Mouse (Mus musculus) lung, adult 2 months (tissue): ENCODE results near the gene Phospho2. TPM values are rescaled to one million over a fixed set of nuclear protein-coding genes. Genes with fewer than 3 reads are reported as not detected.

Experiments used
- DNase-seq: peaks from one replicate; pipeline ENCODE4 v3.0.0; 2022
- H3K4me1 ChIP-seq: fragments of 200-500 bp; 2 replicates; pipeline ENCODE4 v1.6.1; 2011; ENCODE audit warnings: low read length; ENCODE audit not compliant: control insufficient read depth, insufficient read depth
- H3K4me3 ChIP-seq: fragments of 200-500 bp; replicated peaks from 2 replicates; pipeline ENCODE3; 2011; ENCODE audit warnings: low read depth, mild to moderate bottlenecking, control low read depth, low read length; ENCODE audit errors: extremely low read depth
- CTCF ChIP-seq: fragments of 200-500 bp; IDR thresholded peaks from 2 replicates; pipeline ENCODE4 v1.5.1; 2011; ENCODE audit warnings: mild to moderate bottlenecking, low read length, control low read depth; ENCODE audit not compliant: insufficient read depth
- POLR2A ChIP-seq: fragments of 200-500 bp; IDR thresholded peaks from 2 replicates; pipeline ENCODE4 v1.6.1; 2011; ENCODE audit warnings: low read depth, mild to moderate bottlenecking, control low read depth, low read length, borderline replicate concordance; ENCODE audit errors: extremely low read depth
- WGBS: fragments of 180-500 bp; shearing (Covaris S2); methylation state at CpG from one replicate; pipeline ENCODE4 v1.1.7; 2018; 5-methylcytosine and 5-hydroxymethylcytosine counted together
- polyA plus RNA-seq: library from polyadenylated mRNA; depleted of rRNA; stranded (reverse); fragments of >200 nt; gene quantifications from 2 replicates; pipeline ENCODE4 v1.2.3, GENCODE M21; 2012; rRNA removed

The Phospho2 gene
- polyA plus RNA-seq: 42.1 and 57.2 TPM in 2 replicates

DNA sequence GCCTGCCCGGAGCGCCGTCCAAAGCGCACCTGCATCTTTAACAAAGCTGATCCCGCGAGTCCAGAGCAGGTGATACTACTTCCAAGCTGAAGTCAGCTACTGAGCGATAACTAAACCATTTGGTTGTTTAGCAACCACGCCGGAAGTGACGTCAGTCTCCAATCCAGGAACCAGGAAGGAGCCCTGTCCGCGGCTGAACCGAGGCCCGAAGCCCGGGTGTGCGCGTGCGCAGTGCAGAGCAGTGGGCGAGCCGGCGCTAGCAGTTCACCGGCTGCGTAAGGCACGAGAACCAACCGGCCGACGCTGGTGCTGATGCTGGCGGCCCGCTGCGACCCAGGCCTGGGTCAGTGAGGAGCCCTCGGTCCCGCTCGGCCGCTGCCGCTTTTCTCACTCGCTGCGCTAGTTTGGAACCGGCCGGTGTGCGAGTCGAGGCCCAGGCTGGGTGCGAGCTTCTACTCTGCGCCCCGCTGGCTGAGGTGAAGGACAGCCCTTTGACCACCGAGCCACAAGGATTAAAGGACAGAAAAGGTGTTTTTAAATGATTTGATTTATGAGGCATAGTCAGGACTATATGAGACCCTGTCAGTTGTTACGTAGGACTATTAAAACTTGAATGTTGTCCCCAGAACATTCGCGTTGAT is at the start of gene Phospho2, which contains the start of gene Ccdc173:
Phospho2 (plus strand) TSS at position 195 of the 641 bp plus-strand sequence.
Ccdc173 (minus strand) TSS at position 147 of the 641 bp plus-strand sequence.
- TF ChIP-seq POLR2A: peak; percentile 85
- no peak for TF ChIP-seq CTCF
- peaks cover 2% of the 10 kb centered on the region; the same call in 1 of the 2 replicates for H3K4me1 ChIP-seq
- 2% methylated on average over 48 of the region's 48 CpGs for WGBS
- peak; percentile 97 for DNase-seq
- H3K4me3 ChIP-seq: peak within 1 kb of the TSS; percentile 86

DNA sequence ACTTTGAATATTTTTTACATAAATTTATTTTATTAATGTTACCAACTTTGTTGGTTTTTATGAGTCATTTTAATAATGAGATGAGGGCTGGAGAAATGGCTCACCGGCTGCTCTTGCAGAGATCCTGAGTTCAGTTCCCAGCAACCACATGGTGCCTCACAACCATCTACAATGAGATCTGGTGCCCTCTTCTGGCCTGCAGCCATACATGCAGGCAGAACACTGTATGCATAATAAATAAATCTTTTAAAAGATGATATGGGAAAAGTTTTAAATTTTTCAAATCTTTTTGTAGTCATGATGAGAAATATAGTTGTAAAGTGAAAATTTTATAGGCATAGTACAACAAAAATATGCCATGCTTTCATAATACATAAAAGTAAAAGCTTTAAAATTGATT is 44.3 kb upstream of the Phospho2 start:
- Histone ChIP-seq H3K4me1 (no peaks in the 10 kb centered on the region), H3K4me3 (no peak overlapping the region)
- TF ChIP-seq POLR2A (no peak), CTCF (no peak)
- DNase-seq: no peak
- WGBS: 95% methylated on average over 1 of the region's 1 CpGs

DNA sequence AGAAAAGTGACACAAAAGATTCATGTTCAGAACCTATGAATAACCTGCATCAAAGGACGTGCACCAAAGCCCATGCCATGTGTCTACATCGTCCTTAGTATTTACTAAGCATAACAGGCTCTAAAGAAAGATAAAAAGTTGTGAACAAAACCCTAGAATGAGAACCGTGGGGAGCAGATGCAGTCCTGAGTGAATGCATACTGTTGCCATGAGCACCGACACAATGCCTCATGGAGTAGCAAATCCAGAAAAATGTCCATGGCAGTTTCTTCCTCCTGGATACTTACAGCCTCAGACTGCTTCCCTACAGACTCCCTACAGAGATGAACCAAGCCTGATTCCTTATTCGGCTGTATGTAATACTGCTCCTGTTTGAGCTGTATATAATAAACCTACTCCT is 28.4 kb upstream of the Phospho2 start:
- Histone ChIP-seq H3K4me1 (no peaks in the 10 kb centered on the region), H3K4me3 (no peak overlapping the region)
- DNase-seq: no peak
- 87% methylated on average over 5 of the region's 5 CpGs for WGBS
- TF ChIP-seq CTCF (no peak), POLR2A (no peak)

DNA sequence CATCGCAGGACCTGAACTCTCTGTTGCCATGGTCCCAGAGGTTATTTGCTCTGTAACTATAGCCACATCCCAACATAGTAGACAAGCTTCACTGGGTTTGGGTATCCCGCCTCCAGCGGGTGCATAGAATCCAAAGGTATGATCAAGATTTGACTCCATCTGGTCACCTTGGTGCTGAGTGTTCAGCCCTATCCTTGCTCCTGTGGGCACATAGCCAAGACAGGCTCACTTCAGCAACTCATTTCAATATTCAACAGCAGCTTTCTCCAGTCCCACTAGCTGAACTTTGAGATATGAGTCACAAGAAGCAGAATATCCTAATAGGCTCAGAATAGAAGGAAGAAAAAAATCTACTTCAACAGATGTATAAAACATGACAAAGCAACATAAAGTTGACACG is 26.1 kb upstream of the Phospho2 start:
- 91% methylated on average over 4 of the region's 4 CpGs for WGBS
- Histone ChIP-seq H3K4me3 (no peak overlapping the region), H3K4me1 (no peaks in the 10 kb centered on the region)
- TF ChIP-seq POLR2A (no peak), CTCF (no peak)
- no peak for DNase-seq

DNA sequence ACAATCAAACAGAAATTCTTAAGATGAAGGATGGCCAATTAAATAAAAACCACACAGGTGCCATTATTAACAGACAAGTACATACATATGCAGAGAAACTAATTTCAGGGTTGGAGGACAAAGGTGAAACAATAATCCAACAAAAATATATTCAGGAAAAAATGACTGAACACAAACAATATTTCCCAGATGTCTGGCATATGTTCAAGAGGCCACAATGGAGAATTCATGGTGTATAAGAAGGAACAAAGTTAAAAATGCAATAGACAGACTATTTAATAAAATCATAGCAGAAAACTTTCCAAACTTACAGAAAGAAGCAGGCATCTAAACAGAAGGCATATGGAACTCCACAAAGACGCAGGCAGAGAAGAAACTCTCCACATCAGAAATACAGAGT is 24.7 kb upstream of the Phospho2 start:
- TF ChIP-seq CTCF: no peak
- TF ChIP-seq POLR2A: no peak
- H3K4me3 ChIP-seq: no peak overlapping the region
- no peak for DNase-seq
- 82% methylated on average over 1 of the region's 1 CpGs for WGBS
- no peaks in the 10 kb centered on the region for H3K4me1 ChIP-seq

DNA sequence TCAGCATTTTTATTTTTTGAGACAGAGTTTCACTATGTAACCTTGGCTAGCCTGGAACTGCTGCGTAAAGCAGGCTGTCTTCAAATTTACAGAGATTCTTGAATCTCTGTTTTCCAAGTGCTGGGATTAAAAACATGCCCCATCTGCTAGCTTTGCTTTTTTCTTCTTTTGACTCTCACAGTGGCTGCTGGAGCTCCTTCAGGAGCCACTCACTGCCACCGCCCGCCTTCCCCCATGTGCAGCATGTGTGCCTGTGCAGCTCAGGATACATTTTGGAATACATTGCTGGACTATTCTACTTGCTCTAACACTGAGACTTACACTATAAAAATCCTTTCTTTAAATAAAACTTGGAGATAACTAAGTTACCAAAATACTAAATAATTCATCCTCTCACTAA is 16.1 kb upstream of the Phospho2 start:
- TF ChIP-seq CTCF (no peak), POLR2A (no peak)
- no peak for DNase-seq
- H3K4me3 ChIP-seq: no peak overlapping the region
- 96% methylated on average over 3 of the region's 3 CpGs for WGBS
- no peaks in the 10 kb centered on the region for H3K4me1 ChIP-seq

DNA sequence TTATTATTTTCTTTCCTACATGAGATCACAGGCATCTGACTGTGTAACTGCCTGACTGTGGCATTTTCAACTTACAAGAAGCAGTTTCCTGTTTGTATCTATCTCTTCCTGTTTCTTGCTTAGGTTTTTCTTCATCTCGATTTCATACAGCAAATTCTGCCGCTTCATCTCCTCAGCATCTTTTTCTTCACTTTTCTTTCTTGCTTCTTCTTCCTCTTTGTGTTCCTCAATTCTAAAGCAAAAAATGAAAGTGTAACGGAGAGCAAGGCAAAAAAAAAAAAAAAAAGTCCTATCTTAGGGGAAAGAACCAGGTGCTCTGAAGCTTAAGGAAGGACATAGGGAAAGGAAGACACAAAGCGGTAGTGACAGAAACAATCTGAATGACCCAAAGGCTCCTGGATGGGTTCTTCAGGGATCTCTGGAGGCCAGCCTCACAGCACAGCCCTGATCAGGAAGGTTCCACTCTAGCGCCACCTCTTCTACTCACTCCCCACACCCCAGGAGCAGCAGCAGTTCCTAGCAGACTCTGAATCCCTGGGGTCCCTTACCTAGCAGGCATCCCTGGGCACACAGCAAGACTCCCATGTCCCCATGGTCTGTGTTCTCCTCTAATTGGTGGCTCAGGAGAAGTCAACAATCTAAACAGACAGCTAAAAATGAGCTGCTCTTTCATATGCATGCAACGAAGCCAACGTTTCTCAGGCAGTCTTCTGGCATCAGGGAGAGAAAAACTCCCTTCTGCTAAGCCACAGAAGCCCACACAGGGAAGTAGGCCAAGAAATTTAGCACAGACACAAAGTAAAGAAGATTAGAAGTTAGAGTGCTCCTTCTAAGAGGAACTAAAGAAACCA is 11.2 kb upstream of the Phospho2 start:
- DNase-seq: no peak
- TF ChIP-seq POLR2A: no peak
- no peak for TF ChIP-seq CTCF
- WGBS: 46% methylated on average over 7 of the region's 7 CpGs
- no peak overlapping the region for H3K4me3 ChIP-seq
- no peaks in the 10 kb centered on the region for H3K4me1 ChIP-seq

DNA sequence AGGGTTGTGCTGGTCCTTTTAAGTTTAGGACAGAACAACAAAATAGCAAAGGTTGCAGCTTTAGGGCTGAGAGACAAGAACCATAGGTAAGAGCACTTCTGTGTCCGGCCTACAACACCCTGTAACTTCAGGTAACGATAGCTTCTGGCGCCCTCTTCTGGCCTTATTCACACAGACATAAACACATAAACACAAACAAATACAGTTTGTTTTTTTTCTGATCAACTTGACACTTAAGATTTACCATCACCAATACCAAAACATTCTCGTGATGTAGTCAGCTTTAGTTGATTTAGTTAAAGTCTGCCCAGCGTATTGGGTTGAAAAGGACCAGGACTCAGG is 10.6 kb upstream of the Phospho2 start:
- TF ChIP-seq POLR2A (no peak), CTCF (no peak)
- H3K4me1 ChIP-seq: no peaks in the 10 kb centered on the region
- DNase-seq: no peak
- WGBS: 47% methylated on average over 5 of the region's 5 CpGs
- no peak overlapping the region for H3K4me3 ChIP-seq

DNA sequence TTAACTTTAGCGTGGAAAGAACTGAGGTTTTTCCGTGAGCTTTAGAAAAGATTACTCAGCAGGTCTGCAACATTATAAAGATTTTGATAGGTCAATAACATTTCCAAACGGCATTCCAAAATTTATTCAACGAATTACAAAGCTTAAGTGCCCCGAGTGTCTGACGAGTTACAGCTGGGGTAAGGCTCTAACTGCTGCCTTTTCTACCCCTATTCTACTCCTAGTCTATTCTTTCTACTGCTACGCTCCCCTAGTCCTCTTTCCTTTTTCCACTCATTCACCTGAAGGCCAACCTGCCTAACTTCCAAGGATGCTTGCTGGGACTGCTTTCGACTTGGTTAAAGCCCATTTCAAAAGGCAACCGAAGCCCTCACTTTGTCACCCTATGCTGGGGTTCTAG is 449 bp upstream of the Phospho2 start:
- no peak for DNase-seq
- TF ChIP-seq POLR2A (no peak), CTCF (no peak)
- Histone ChIP-seq H3K4me3 (peak overlapping the region; percentile 86), H3K4me1 (peaks cover 2% of the 10 kb centered on the region; the same call in 1 of the 2 replicates)
- WGBS: 20% methylated on average over 9 of the region's 9 CpGs
